Mouse (Mus musculus) heart, embryonic 10.5 days (tissue): ENCODE results near the gene Hsd17b12. TPM values are rescaled to one million over a fixed set of nuclear protein-coding genes. Genes with fewer than 3 reads are reported as not detected.

ENCODE experiments used
- DNase-seq: peaks from one replicate; pipeline ENCODE4 v3.0.0-alpha.2; 2017; ENCODE audit warnings: low spot score
- H3K27ac ChIP-seq: fragments of 300-500 bp; sonication (generic); 2 replicates; pipeline ENCODE4 v1.5.1; 2016; ENCODE audit warnings: mild to moderate bottlenecking
- H3K27me3 ChIP-seq: fragments of 300-500 bp; sonication (generic); 2 replicates; pipeline ENCODE4 v1.6.1; 2016; ENCODE audit warnings: mild to moderate bottlenecking; ENCODE audit not compliant: poor library complexity, insufficient read depth, severe bottlenecking
- H3K36me3 ChIP-seq: fragments of 300-500 bp; sonication (generic); 2 replicates; pipeline ENCODE4 v1.6.1; 2016; ENCODE audit warnings: mild to moderate bottlenecking, moderate library complexity
- H3K4me1 ChIP-seq: fragments of 300-500 bp; sonication (generic); 2 replicates; pipeline ENCODE4 v1.6.1; 2016; ENCODE audit warnings: mild to moderate bottlenecking
- H3K4me3 ChIP-seq: fragments of 300-500 bp; sonication (generic); 2 replicates; pipeline ENCODE4 v1.5.1; 2016; ENCODE audit warnings: mild to moderate bottlenecking, moderate library complexity
- H3K9me3 ChIP-seq: fragments of 300-500 bp; sonication (generic); 2 replicates; pipeline ENCODE4 v1.6.1; 2016; ENCODE audit warnings: mild to moderate bottlenecking, moderate library complexity
- WGBS: fragments of 180-500 bp; shearing (Covaris S2); methylation state at CpG from one replicate; pipeline ENCODE4 v1.1.7; 2016; 5-methylcytosine and 5-hydroxymethylcytosine counted together
- polyA plus RNA-seq: library from polyadenylated mRNA; unstranded; fragments of >200 nt; fragmentation: Nextera tagmentation; extraction: Ambion mirVana; gene quantifications from 2 replicates; pipeline ENCODE4 v1.2.1, GENCODE M21; 2016

Hsd17b12 gene
- polyA plus RNA-seq, 1 experiment from 2014 or later = 99.6 TPM

- no peak overlapping the region for H3K27ac ChIP-seq
- no peaks in the 10 kb centered on the region for H3K27me3 ChIP-seq
- H3K4me3 ChIP-seq = no peak overlapping the region
- H3K4me1 ChIP-seq = peaks cover 12% of the 10 kb centered on the region
- peaks cover 20% of the 10 kb centered on the region for H3K36me3 ChIP-seq
- peak; percentile 83 for DNase-seq
- H3K9me3 ChIP-seq = no peaks in the 10 kb centered on the region
- WGBS = 72% methylated on average over 9 of the region's 9 CpGs
Measured at GRCm38 (mm10) chr2:94035428-94036331, 122.1 kb downstream of the Hsd17b12 start.

- Histone ChIP-seq H3K27me3 (no peaks in the 10 kb centered on the region), H3K36me3 (peaks cover 20% of the 10 kb centered on the region), H3K27ac (no peak overlapping the region), H3K4me1 (no peaks in the 10 kb centered on the region), H3K4me3 (no peak overlapping the region), H3K9me3 (no peaks in the 10 kb centered on the region)
- DNase-seq = no peak
Measured at GRCm38 (mm10) chr2:94030602-94031001, 127.2 kb downstream of the Hsd17b12 start.

- H3K9me3 ChIP-seq = no peaks in the 10 kb centered on the region
- WGBS = 40% methylated on average over 6 of the region's 6 CpGs
- no peak for DNase-seq
Measured at GRCm38 (mm10) chr2:94024637-94025036, 133.1 kb downstream of the Hsd17b12 start.

GRCm38 (mm10) chr2:94010335-94011291 is 147.2 kb downstream of the Hsd17b12 start, which contains the start of gene Alkbh3:
Gene Alkbh3, minus strand, starts transcription at chr2:94010807.
- WGBS = 5% methylated on average over 47 of the region's 47 CpGs
- Histone ChIP-seq H3K4me3 (peak within 1 kb of the TSS; percentile 92), H3K36me3 (peaks cover 31% of the 10 kb centered on the region), H3K27ac (peak within 1 kb of the TSS; percentile 93), H3K27me3 (no peaks in the 10 kb centered on the region), H3K9me3 (no peaks in the 10 kb centered on the region), H3K4me1 (peaks cover 13% of the 10 kb centered on the region)
- peak; percentile 95 for DNase-seq

More at GRCm38 (mm10) chr2:94024637-94025036, 133.1 kb downstream of the Hsd17b12 start:
- H3K27me3 ChIP-seq = no peaks in the 10 kb centered on the region
- H3K36me3 ChIP-seq = no peaks in the 10 kb centered on the region
- no peak overlapping the region for H3K4me3 ChIP-seq
- no peak overlapping the region for H3K27ac ChIP-seq
- H3K4me1 ChIP-seq = no peaks in the 10 kb centered on the region

- H3K4me1 ChIP-seq = no peaks in the 10 kb centered on the region
- no peak overlapping the region for H3K4me3 ChIP-seq
- peak; percentile 84 for DNase-seq
- H3K9me3 ChIP-seq = no peaks in the 10 kb centered on the region
- WGBS = 10% methylated on average over 2 of the region's 2 CpGs
- no peaks in the 10 kb centered on the region for H3K27me3 ChIP-seq
- no peak overlapping the region for H3K27ac ChIP-seq
- H3K36me3 ChIP-seq = peaks cover 91% of the 10 kb centered on the region
Measured at GRCm38 (mm10) chr2:94002331-94002730, 155.4 kb downstream of the Hsd17b12 start.

- H3K4me1 ChIP-seq = no peaks in the 10 kb centered on the region
- DNase-seq = no peak
- H3K27me3 ChIP-seq = no peaks in the 10 kb centered on the region
- no peak overlapping the region; the same call in 1 of the 2 replicates for H3K27ac ChIP-seq
- 80% methylated on average over 4 of the region's 4 CpGs for WGBS
- peaks cover 90% of the 10 kb centered on the region for H3K36me3 ChIP-seq
- H3K4me3 ChIP-seq = no peak overlapping the region
- no peaks in the 10 kb centered on the region for H3K9me3 ChIP-seq
Measured at GRCm38 (mm10) chr2:94001918-94002317, 155.8 kb downstream of the Hsd17b12 start.

GRCm38 (mm10) chr2:94001411-94001810 is 156.4 kb downstream of the Hsd17b12 start:
- WGBS = 73% methylated on average over 6 of the region's 6 CpGs
- H3K4me3 ChIP-seq = no peak overlapping the region
- peaks cover 89% of the 10 kb centered on the region for H3K36me3 ChIP-seq
- DNase-seq = no peak
- H3K27me3 ChIP-seq = no peaks in the 10 kb centered on the region
- H3K4me1 ChIP-seq = no peaks in the 10 kb centered on the region
- no peaks in the 10 kb centered on the region for H3K9me3 ChIP-seq
- no peak overlapping the region; the same call in 1 of the 2 replicates for H3K27ac ChIP-seq

- peaks cover 66% of the 10 kb centered on the region for H3K36me3 ChIP-seq
Measured at GRCm38 (mm10) chr2:93996254-93996653, 161.5 kb downstream of the Hsd17b12 start, which contains the start of gene Gm27027. Gene Gm27027, minus strand, starts transcription at chr2:93996354.

GRCm38 (mm10) chr2:93992810-93993209 is 165.0 kb downstream of the Hsd17b12 start:
- Histone ChIP-seq H3K4me3 (no peak overlapping the region), H3K27ac (no peak overlapping the region), H3K9me3 (no peaks in the 10 kb centered on the region), H3K36me3 (peaks cover 64% of the 10 kb centered on the region), H3K27me3 (no peaks in the 10 kb centered on the region), H3K4me1 (peaks cover 19% of the 10 kb centered on the region)
- WGBS = 36% methylated on average over 3 of the region's 3 CpGs
- DNase-seq = no peak

More at GRCm38 (mm10) chr2:93996254-93996653, 161.5 kb downstream of the Hsd17b12 start, which contains the start of gene Gm27027:
- Histone ChIP-seq H3K4me1 (peaks cover 19% of the 10 kb centered on the region), H3K27me3 (no peaks in the 10 kb centered on the region), H3K27ac (no peak within 1 kb of the TSS), H3K4me3 (no peak within 1 kb of the TSS), H3K9me3 (no peaks in the 10 kb centered on the region)
- DNase-seq = no peak
- WGBS = 86% methylated on average over 6 of the region's 6 CpGs

GRCm38 (mm10) chr2:93992259-93992658 is 165.5 kb downstream of the Hsd17b12 start:
- Histone ChIP-seq H3K36me3 (peaks cover 64% of the 10 kb centered on the region), H3K9me3 (no peaks in the 10 kb centered on the region), H3K4me3 (no peak overlapping the region), H3K4me1 (peaks cover 19% of the 10 kb centered on the region), H3K27ac (no peak overlapping the region), H3K27me3 (no peaks in the 10 kb centered on the region)
- no peak for DNase-seq
- WGBS = 59% methylated on average over 5 of the region's 5 CpGs

- Histone ChIP-seq H3K27me3 (no peaks in the 10 kb centered on the region), H3K4me1 (peaks cover 27% of the 10 kb centered on the region), H3K36me3 (peaks cover 64% of the 10 kb centered on the region), H3K27ac (no peak overlapping the region), H3K9me3 (no peaks in the 10 kb centered on the region), H3K4me3 (no peak overlapping the region)
- WGBS = 60% methylated on average over 3 of the region's 3 CpGs
- DNase-seq = no peak
Measured at GRCm38 (mm10) chr2:93991336-93991735, 166.4 kb downstream of the Hsd17b12 start.

GRCm38 (mm10) chr2:93988440-93988839 is 169.3 kb downstream of the Hsd17b12 start:
- Histone ChIP-seq H3K27me3 (no peaks in the 10 kb centered on the region), H3K4me3 (no peak overlapping the region), H3K4me1 (peaks cover 23% of the 10 kb centered on the region), H3K9me3 (no peaks in the 10 kb centered on the region), H3K36me3 (peaks cover 63% of the 10 kb centered on the region), H3K27ac (no peak overlapping the region)
- no peak for DNase-seq
- WGBS = 93% methylated on average over 2 of the region's 2 CpGs
